Mouse (Mus musculus): Measurements from ENCODE around the gene Fam168b.

DNA sequence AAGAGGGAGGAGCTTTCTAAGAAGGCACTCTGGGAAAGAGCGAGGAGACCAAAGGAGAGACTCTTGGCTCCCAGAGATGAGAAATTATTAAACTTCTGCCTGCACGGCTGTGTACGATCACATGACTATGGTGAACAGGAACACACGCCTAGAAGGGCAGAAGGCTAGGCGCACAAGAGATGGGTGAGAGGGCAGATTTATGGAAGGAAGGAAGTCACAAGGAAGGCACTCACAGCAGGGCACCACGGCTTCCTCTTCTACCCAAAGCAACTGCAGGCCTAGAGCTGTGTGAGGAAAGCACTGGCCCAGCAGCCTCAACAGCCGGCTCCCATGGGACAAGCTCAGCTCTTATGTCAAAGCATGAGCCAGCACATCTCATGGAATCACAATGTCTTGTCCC lies 15.0 kb downstream of the Fam168b start:
- TF ChIP-seq CTCF (IDR thresholded peaks at IDR 0.05; ENCODE audit: borderline replicate concordance, control insufficient read depth, extremely low read depth, insufficient read depth, low read length, poor library complexity), result no peak
- TF ChIP-seq POLR2A (IDR thresholded peaks at IDR 0.05; ENCODE audit: control insufficient read depth, extremely low read depth, insufficient read depth, low read length, poor library complexity), result no peak
